Mouse (Mus musculus) olfactory bulb, adult 2 months (tissue): ENCODE results near the gene Galnt18.

Experiments
- CTCF ChIP-seq: fragments of 200-500 bp; IDR thresholded peaks from 2 replicates; pipeline ENCODE4 v1.5.1; 2012; ENCODE audit warnings: low read depth, mild to moderate bottlenecking, low read length, moderate library complexity; ENCODE audit not compliant: insufficient read depth
- POLR2A ChIP-seq: fragments of 200-500 bp; IDR thresholded peaks from 2 replicates; pipeline ENCODE4 v1.6.1; 2012; ENCODE audit warnings: mild to moderate bottlenecking, low read depth, low read length, moderate library complexity; ENCODE audit not compliant: insufficient read depth

DNA sequence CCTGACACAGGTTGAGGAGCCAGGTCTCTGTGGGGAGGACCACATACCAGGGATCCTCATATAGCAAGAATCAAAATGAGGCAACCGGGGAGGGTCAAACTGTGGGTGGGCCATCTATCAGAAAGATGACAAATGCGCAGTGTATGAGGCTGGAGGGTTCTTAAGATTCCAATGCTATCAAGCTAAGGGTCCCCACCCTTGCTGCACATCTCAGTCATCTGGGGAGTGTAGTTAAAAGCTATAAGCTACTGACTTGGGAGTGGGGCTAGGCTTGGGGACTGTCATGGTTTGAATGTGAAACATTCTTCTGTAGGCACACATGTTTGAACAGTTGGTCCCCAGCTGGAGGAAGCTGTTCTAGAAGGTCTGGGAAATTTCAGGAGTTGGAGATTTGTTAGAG lies 288.2 kb downstream of the Galnt18 start:
- TF ChIP-seq CTCF = no peak
- TF ChIP-seq POLR2A = no peak
